Mouse (Mus musculus) embryonic facial prominence, embryonic 11.5 days (tissue): ENCODE data around the gene Map3k20. TPM values are rescaled to one million over a fixed set of nuclear protein-coding genes. Genes with fewer than 3 reads are reported as not detected.

Source experiments
- polyA plus RNA-seq: library from polyadenylated mRNA; unstranded; fragments of >200 nt; fragmentation: Nextera tagmentation; extraction: Ambion mirVana; gene quantifications from 2 replicates; pipeline ENCODE4 v1.2.1, GENCODE M21; 2014

Gene Map3k20
- polyA plus RNA-seq, 1 experiment from 2014 or later: 8.8 TPM

Other genes starting within 250 kb of the Map3k20 start
- gene Cdca7, start 190.5 kb downstream of the Map3k20 start, polyA plus RNA-seq: 220 and 233 TPM in 2 replicates